Mouse (Mus musculus) kidney, embryonic 16.5 days (tissue): ENCODE measurements around the gene Tbl3. TPM values are rescaled to one million over a fixed set of nuclear protein-coding genes. Genes with fewer than 3 reads are reported as not detected.
A peak's percentile ranks its signal among the peaks of the same experiment; 100 is the strongest.
"Not testable (repeated sequence)": the region's sequence is repeated elsewhere in the genome, so short reads cannot be mapped to it uniquely, and the experiment has no call there.

Experiments used
- ATAC-seq: fragments of 200-750 bp; cut with Nextera tagmentation; 2 replicates; pipeline ENCODE4 v1.8.0; 2017; ENCODE audit warnings: moderate TSS enrichment; ENCODE audit not compliant: low FRiP score, low TSS enrichment
- H3K27ac ChIP-seq: fragments of 300-500 bp; sonication (generic); 2 replicates; pipeline ENCODE4 v1.5.1; 2014; ENCODE audit warnings: low read length
- H3K27me3 ChIP-seq: fragments of 300-500 bp; sonication (generic); 2 replicates; pipeline ENCODE4 v1.6.1; 2014; ENCODE audit warnings: low read length, control low read depth, mixed read lengths; ENCODE audit not compliant: insufficient read depth
- H3K36me3 ChIP-seq: fragments of 300-500 bp; sonication (generic); 2 replicates; pipeline ENCODE4 v1.6.1; 2014; ENCODE audit warnings: low read length, control low read depth, mixed read lengths; ENCODE audit not compliant: insufficient read depth
- H3K4me1 ChIP-seq: fragments of 300-500 bp; sonication (generic); 2 replicates; pipeline ENCODE4 v1.6.1; 2014; ENCODE audit warnings: low read length, control low read depth, mixed read lengths; ENCODE audit not compliant: insufficient read depth
- H3K4me2 ChIP-seq: fragments of 300-500 bp; sonication (generic); replicated peaks from 2 replicates; pipeline ENCODE4 v1.6.1; 2014; ENCODE audit warnings: low read depth, low read length
- H3K4me3 ChIP-seq: fragments of 300-500 bp; sonication (generic); 2 replicates; pipeline ENCODE4 v1.5.1; 2014; ENCODE audit warnings: mild to moderate bottlenecking, low read length
- H3K9ac ChIP-seq: fragments of 300-500 bp; sonication (generic); replicated peaks from 2 replicates; pipeline ENCODE4 v1.6.1; 2014; ENCODE audit warnings: low read length
- H3K9me3 ChIP-seq: fragments of 300-500 bp; sonication (generic); 2 replicates; pipeline ENCODE4 v1.6.1; 2016; ENCODE audit warnings: low read length, control low read depth
- WGBS: fragments of 180-500 bp; shearing (Covaris S2); extraction: QIAGEN DNeasy Blood & Tissue Kit; methylation state at CpG from one replicate; pipeline ENCODE4 v1.1.7; 2014; 5-methylcytosine and 5-hydroxymethylcytosine counted together
- polyA plus RNA-seq: library from polyadenylated mRNA; unstranded; fragments of >200 nt; fragmentation: Nextera tagmentation; extraction: Ambion mirVana; gene quantifications from 2 replicates; pipeline ENCODE4 v1.2.1, GENCODE M21; 2015

The Tbl3 gene
- polyA plus RNA-seq, 1 experiment from 2014 or later, result 107 TPM

- peaks cover 36% of the 10 kb centered on the region for H3K4me1 ChIP-seq
- H3K9me3 ChIP-seq, H3K27me3 ChIP-seq, ATAC-seq, H3K27ac ChIP-seq: not testable (repeated sequence)
- H3K9ac ChIP-seq, result peak overlapping the region; percentile 66
- peak overlapping the region; percentile 82 for H3K4me2 ChIP-seq
- peaks cover 20% of the 10 kb centered on the region for H3K36me3 ChIP-seq
- WGBS, result under 1% methylated on average over 11 of the region's 11 CpGs
- peak overlapping the region; percentile 96 for H3K4me3 ChIP-seq
These were observed 13.2 kb upstream of the Tbl3 start for GRCm38 (mm10) chr17:24720616-24721015.

DNA sequence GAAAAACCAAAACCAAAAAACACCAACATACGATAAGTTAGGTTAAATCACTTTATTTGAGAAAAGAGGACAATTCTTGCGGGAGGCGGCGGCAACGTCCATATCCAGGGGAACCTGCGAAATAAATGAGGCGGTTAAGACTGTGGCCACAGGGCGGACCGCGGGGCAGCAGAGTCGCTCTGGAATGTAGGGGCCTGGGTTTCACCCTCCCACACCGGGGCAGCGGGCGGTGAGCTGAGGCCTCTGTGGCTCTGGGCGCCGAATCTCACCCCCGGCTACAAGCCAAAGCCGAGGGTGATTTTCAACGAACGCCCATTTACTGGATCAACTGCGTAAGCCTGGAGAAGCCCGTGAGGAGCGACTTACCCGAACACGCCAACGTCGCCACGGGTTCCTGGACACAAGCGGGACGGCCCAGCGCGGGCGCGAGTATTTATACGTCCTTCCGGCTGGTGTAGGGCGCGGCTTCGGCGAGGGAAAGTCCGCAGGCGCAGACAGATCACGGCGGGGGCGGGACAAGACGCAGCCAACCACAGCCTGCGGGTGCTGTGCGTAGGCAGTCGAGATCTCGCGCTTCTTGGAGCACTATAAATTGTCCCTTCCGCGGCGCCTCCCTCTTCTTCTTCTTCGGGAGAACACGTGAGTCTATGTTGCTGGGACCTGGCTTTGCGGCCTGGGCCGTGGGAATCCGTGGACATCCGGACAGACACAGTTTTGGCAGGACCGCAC lies 12.2 kb upstream of the Tbl3 start:
- peaks cover 42% of the 10 kb centered on the region for H3K4me1 ChIP-seq
- peak; percentile 98 for ATAC-seq
- WGBS, result under 1% methylated on average over 61 of the region's 61 CpGs
- H3K27me3 ChIP-seq, result no peaks in the 10 kb centered on the region
- peak overlapping the region; percentile 93 for H3K27ac ChIP-seq
- H3K4me2 ChIP-seq, result peak overlapping the region; percentile 82
- peaks cover 20% of the 10 kb centered on the region for H3K36me3 ChIP-seq
- H3K9ac ChIP-seq, result peak overlapping the region; percentile 92
- H3K9me3 ChIP-seq, result no peaks in the 10 kb centered on the region
- peak overlapping the region; percentile 96 for H3K4me3 ChIP-seq

DNA sequence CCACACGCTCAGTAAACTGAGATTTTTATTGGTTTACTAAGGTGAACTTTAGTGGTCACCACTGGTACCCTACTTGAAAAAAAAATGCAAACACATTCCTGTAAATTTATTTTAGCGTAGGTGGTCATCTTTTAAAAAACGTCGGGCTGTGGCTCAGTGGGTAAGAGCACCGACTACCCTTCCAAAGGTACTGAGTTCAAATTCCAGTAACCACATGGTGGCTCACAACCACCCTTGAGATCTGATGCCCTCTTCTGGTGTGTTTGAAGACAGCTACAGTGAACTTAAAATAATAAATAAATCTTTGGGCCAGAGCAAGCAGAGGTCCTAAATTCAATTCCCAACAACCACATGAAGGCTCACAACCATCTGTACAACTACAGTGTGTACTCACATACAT lies 11.5 kb upstream of the Tbl3 start:
- not testable (repeated sequence) for H3K27me3 ChIP-seq, H3K9me3 ChIP-seq, H3K27ac ChIP-seq, ATAC-seq
- peaks cover 42% of the 10 kb centered on the region for H3K4me1 ChIP-seq
- H3K4me3 ChIP-seq, result peak overlapping the region; percentile 96
- 67% methylated on average over 5 of the region's 5 CpGs for WGBS
- peak overlapping the region; percentile 59 for H3K4me2 ChIP-seq
- H3K36me3 ChIP-seq, result peaks cover 20% of the 10 kb centered on the region
- peak overlapping the region; percentile 92 for H3K9ac ChIP-seq

GRCm38 (mm10) chr17:24717943-24718342 lies 10.5 kb upstream of the Tbl3 start, which contains the start of the genes Rnf151 and Rps2:
TSS of gene Rnf151 (minus strand) at chr17:24718063.
TSS of gene Rps2 (plus strand) at chr17:24718116.
- no peak for ATAC-seq
- Histone ChIP-seq H3K4me2 (peak within 1 kb of the TSS; percentile 59), H3K9me3 (no peaks in the 10 kb centered on the region), H3K9ac (peak within 1 kb of the TSS; percentile 92), H3K27ac (no peak within 1 kb of the TSS), H3K4me3 (peak within 1 kb of the TSS; percentile 96), H3K27me3 (no peaks in the 10 kb centered on the region), H3K36me3 (peaks cover 20% of the 10 kb centered on the region), H3K4me1 (peaks cover 36% of the 10 kb centered on the region)
- 91% methylated on average over 4 of the region's 4 CpGs for WGBS

DNA sequence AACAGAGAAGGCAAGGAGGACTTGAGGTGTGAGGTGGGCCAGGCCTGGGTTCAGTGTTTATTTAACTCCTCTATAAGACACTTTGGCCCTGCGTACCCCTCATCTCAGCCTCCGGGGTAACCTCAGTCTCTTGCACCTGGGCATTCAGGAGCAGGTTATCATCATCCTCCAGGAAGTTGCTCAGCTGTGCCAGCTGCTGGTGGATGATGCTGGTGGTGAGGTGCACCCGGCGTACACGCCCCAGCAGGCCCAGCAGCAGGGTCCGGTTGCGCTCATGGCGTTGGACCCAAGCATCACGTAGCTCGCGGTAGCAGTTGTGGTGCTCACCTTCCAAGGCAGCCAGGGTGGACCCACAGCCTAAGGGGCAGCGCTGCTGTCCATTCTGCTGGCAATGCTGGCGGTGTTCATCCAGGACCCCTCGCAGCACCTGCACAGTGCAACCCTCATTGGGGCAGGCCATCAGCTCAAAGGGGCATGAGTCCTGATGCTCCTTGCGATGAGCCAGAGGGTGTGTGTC lies 8.8 kb upstream of the Tbl3 start:
- Histone ChIP-seq H3K27me3 (no peaks in the 10 kb centered on the region), H3K4me1 (peaks cover 19% of the 10 kb centered on the region), H3K36me3 (peaks cover 5% of the 10 kb centered on the region; the same call in 1 of the 2 replicates), H3K9me3 (no peaks in the 10 kb centered on the region), H3K4me3 (no peak overlapping the region), H3K9ac (0 out of 2 replicates have a peak overlapping the region, but pooled peaks have one; percentile 41), H3K27ac (peak overlapping the region; percentile 76), H3K4me2 (no peak overlapping the region)
- no peak for ATAC-seq
- WGBS, result 89% methylated on average over 15 of the region's 15 CpGs

- Histone ChIP-seq H3K27ac (peak overlapping the region; percentile 76), H3K36me3 (peaks cover 3% of the 10 kb centered on the region; the same call in 1 of the 2 replicates), H3K4me1 (peaks cover 17% of the 10 kb centered on the region), H3K9ac (0 out of 2 replicates have a peak overlapping the region, but pooled peaks have one; percentile 41), H3K4me2 (no peak overlapping the region), H3K4me3 (no peak overlapping the region), H3K27me3 (no peaks in the 10 kb centered on the region), H3K9me3 (no peaks in the 10 kb centered on the region)
- 40% methylated on average over 6 of the region's 6 CpGs for WGBS
- no peak for ATAC-seq
These were observed 8.1 kb upstream of the Tbl3 start for GRCm38 (mm10) chr17:24715556-24715955.

DNA sequence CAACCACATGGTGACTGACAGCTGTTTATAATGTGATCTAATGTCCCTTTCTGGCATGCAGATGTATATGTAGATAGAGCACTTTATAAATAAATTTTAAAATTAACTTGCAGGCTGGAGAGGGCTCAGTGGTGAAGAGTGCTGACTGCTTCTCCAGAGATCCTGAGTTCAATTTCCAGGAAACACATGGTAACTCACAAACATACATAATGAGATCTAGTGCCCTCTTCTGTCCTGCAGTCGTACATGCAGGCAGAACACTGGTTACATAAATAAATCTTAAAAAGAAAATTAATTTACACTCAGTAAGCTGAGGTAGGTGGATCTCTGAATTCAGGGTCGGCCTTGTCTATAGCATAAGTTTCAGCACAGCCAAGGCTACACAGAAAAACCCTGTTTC lies 1.2 kb upstream of the Tbl3 start:
- Histone ChIP-seq H3K27me3 (no peaks in the 10 kb centered on the region), H3K9ac (no peak overlapping the region), H3K4me1 (peaks cover 9% of the 10 kb centered on the region), H3K4me3 (no peak overlapping the region; the same call in 1 of the 2 replicates), H3K9me3 (no peaks in the 10 kb centered on the region), H3K36me3 (peaks cover 16% of the 10 kb centered on the region), H3K4me2 (no peak overlapping the region), H3K27ac (no peak overlapping the region)
- 35% methylated on average over 2 of the region's 2 CpGs for WGBS
- no peak for ATAC-seq

DNA sequence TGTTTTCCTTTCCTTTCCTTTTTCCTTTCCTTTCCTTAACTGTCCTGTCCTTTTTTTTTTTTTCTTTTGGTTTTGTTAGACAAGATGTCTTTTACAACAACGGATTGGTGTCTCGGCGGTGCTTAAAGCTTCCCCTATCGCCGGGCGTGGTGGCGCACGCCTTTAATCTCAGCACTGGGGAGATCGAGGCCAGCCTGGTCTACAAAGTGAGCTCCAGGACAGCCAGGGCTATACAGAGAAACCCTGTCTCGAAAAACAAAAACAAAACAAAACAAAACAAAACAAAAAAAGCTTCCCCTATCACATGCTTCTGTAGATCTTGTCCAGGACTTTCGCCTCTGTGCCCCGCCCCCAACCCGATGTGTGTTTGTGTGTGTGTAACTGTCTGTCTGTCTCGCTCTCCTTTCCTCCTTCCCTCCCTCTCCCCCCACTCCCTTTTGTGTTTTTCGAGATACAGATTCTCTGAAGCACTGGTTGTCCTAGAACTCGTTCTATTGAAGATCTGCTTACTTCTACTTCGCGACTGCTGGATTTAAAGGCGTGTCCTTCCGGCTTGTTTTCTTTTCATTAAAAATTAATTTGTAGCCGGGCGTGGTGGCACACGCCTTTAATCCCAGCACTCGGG lies 453 bp upstream of the Tbl3 start:
- Histone ChIP-seq H3K9ac (peak overlapping the region; percentile 88), H3K9me3 (no peaks in the 10 kb centered on the region), H3K4me2 (peak overlapping the region; percentile 81), H3K27me3 (no peaks in the 10 kb centered on the region), H3K4me3 (peak overlapping the region; percentile 90), H3K36me3 (peaks cover 19% of the 10 kb centered on the region), H3K27ac (peak overlapping the region; percentile 84), H3K4me1 (peaks cover 9% of the 10 kb centered on the region)
- 3% methylated on average over 24 of the region's 24 CpGs for WGBS
- ATAC-seq, result 0 out of 2 replicates have a peak, but pooled peaks have one; percentile 55

GRCm38 (mm10) chr17:24705821-24706220 lies 1.6 kb downstream of the Tbl3 start:
- Histone ChIP-seq H3K9me3 (no peaks in the 10 kb centered on the region), H3K27me3 (no peaks in the 10 kb centered on the region), H3K4me1 (peaks cover 9% of the 10 kb centered on the region), H3K36me3 (peaks cover 37% of the 10 kb centered on the region), H3K4me3 (no peak overlapping the region), H3K4me2 (no peak overlapping the region), H3K27ac (no peak overlapping the region), H3K9ac (no peak overlapping the region)
- WGBS, result 93% methylated on average over 3 of the region's 3 CpGs
- ATAC-seq, result no peak
